Mouse (Mus musculus) lung, embryonic 15.5 days (tissue): Measurements from ENCODE around the gene Bend3. TPM values are rescaled to one million over a fixed set of nuclear protein-coding genes. Genes with fewer than 3 reads are reported as not detected.
A peak's percentile ranks its signal among the peaks of the same experiment; 100 is the strongest.

Source experiments
- ATAC-seq: fragments of 200-750 bp; cut with Nextera tagmentation; 2 replicates; pipeline ENCODE4 v1.8.0; 2017; ENCODE audit warnings: moderate number of reproducible peaks, borderline replicate concordance; ENCODE audit not compliant: low FRiP score, low TSS enrichment; ENCODE audit errors: extremely low read depth
- H3K27ac ChIP-seq: fragments of 300-500 bp; sonication (generic); 2 replicates; pipeline ENCODE4 v1.5.1; 2015; ENCODE audit warnings: moderate library complexity, mild to moderate bottlenecking, inconsistent platforms
- H3K27me3 ChIP-seq: fragments of 300-500 bp; sonication (generic); 2 replicates; pipeline ENCODE4 v1.6.1; 2015; ENCODE audit warnings: inconsistent platforms
- H3K36me3 ChIP-seq: fragments of 300-500 bp; sonication (generic); 2 replicates; pipeline ENCODE4 v1.6.1; 2015; ENCODE audit warnings: inconsistent platforms
- H3K4me1 ChIP-seq: fragments of 300-500 bp; sonication (generic); 2 replicates; pipeline ENCODE4 v1.6.1; 2015; ENCODE audit warnings: inconsistent platforms
- H3K4me2 ChIP-seq: fragments of 300-500 bp; sonication (generic); 2 replicates; pipeline ENCODE4 v1.6.1; 2015; ENCODE audit warnings: inconsistent platforms, mild to moderate bottlenecking, moderate library complexity
- H3K4me3 ChIP-seq: fragments of 300-500 bp; sonication (generic); 2 replicates; pipeline ENCODE4 v1.5.1; 2015; ENCODE audit warnings: mild to moderate bottlenecking, inconsistent platforms
- H3K9ac ChIP-seq: fragments of 300-500 bp; sonication (generic); 2 replicates; pipeline ENCODE4 v1.6.1; 2015; ENCODE audit warnings: inconsistent platforms
- H3K9me3 ChIP-seq: fragments of 300-500 bp; sonication (generic); 2 replicates; pipeline ENCODE4 v1.6.1; 2016; ENCODE audit warnings: inconsistent platforms
- WGBS: fragments of 180-500 bp; shearing (Covaris S2); methylation state at CpG from one replicate; pipeline ENCODE4 v1.1.7; 2015; 5-methylcytosine and 5-hydroxymethylcytosine counted together
- polyA plus RNA-seq: library from polyadenylated mRNA; unstranded; fragments of >200 nt; fragmentation: Nextera tagmentation; extraction: Ambion mirVana; gene quantifications from 2 replicates; pipeline ENCODE4 v1.2.1, GENCODE M21; 2015

Bend3 gene
- polyA plus RNA-seq, 1 experiment from 2014 or later: 4.3 TPM

DNA sequence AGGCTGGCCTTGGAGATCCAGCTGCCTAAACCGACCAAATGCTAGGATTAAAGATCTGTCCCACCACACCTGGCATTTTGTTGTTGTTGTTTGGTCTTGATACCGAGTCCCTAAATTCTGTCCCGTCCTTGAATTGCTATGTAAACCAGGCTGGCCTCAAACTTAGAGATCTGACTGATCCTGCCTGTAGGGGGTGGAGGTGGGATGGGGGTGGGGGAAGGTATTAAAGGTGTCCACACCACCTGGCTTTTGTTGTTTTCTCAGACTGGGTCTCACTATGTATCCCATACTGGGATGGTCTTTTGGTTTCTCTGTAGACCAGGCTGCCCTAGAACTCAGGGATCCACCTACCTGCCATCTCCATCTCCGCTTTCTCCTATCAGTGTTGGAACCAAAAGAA, 2.5 kb downstream of the Bend3 start:
- no peaks in the 10 kb centered on the region for H3K27me3 ChIP-seq
- H3K9me3 ChIP-seq: no peaks in the 10 kb centered on the region
- 35% methylated on average over 4 of the region's 4 CpGs for WGBS
- no peak overlapping the region for H3K4me2 ChIP-seq
- H3K4me1 ChIP-seq: peaks cover 38% of the 10 kb centered on the region
- ATAC-seq: no peak
- no peaks in the 10 kb centered on the region for H3K36me3 ChIP-seq
- no peak overlapping the region for H3K4me3 ChIP-seq
- H3K27ac ChIP-seq: no peak overlapping the region
- no peak overlapping the region for H3K9ac ChIP-seq

DNA sequence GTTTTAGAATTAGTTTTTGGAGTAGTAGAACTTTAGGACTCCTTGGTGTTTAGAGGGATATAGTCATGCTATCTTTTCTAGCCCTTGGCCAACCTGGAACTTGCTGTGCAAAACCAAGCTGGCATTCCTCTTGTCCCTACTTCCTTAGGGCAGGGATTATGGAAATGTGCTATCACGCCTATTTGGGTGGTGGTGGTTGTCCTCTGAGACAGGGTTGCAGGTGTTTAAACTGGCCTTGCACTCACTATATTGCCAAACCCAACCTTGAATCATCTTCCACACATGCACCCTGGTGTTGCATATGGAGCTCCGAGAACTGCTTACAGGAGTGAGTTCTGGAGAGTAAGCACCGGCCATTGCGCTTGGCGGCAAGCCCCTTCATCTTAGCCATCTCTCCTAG, 3.4 kb downstream of the Bend3 start:
- Histone ChIP-seq H3K27ac (no peak overlapping the region), H3K27me3 (no peaks in the 10 kb centered on the region), H3K4me3 (no peak overlapping the region), H3K9ac (no peak overlapping the region), H3K4me1 (peaks cover 37% of the 10 kb centered on the region), H3K9me3 (no peaks in the 10 kb centered on the region), H3K4me2 (no peak overlapping the region), H3K36me3 (no peaks in the 10 kb centered on the region)
- WGBS: 88% methylated on average over 5 of the region's 5 CpGs
- ATAC-seq: no peak

DNA sequence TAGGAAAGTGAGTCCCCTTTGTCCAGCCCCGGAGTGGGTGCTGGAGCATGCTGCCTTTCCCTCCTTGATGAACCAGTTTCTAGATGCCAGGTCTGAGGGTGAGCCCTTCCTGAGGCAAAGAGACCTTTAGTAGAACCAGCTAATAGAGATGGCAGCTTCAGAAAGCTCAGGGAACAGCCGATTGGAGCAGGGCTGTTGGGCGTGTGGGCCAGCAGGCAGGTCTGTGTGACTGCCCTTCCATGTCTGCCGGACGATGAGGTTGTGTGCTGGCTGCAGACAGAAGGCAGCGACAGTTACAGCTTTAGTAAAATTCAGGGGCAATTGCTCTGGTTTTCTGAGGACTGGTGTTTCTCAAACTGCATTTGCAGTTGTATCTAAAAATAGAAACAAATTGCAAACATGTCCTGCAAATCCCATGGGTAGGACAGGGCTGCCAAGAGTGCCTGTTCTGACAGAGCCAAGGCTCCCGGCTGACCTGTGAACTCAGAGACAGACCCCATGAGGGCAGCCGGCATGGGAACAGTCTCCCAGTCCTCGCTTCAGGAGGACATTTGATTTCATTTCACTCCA, 4.9 kb downstream of the Bend3 start:
- H3K36me3 ChIP-seq: no peaks in the 10 kb centered on the region
- no peak overlapping the region for H3K4me3 ChIP-seq
- no peaks in the 10 kb centered on the region for H3K27me3 ChIP-seq
- H3K27ac ChIP-seq: peak overlapping the region; percentile 59
- peaks cover 28% of the 10 kb centered on the region for H3K4me1 ChIP-seq
- H3K9me3 ChIP-seq: no peaks in the 10 kb centered on the region
- peak overlapping the region; percentile 39 for H3K4me2 ChIP-seq
- WGBS: 19% methylated on average over 9 of the region's 9 CpGs
- peak overlapping the region; percentile 20; the same call in 1 of the 2 replicates for H3K9ac ChIP-seq
- no peak for ATAC-seq

DNA sequence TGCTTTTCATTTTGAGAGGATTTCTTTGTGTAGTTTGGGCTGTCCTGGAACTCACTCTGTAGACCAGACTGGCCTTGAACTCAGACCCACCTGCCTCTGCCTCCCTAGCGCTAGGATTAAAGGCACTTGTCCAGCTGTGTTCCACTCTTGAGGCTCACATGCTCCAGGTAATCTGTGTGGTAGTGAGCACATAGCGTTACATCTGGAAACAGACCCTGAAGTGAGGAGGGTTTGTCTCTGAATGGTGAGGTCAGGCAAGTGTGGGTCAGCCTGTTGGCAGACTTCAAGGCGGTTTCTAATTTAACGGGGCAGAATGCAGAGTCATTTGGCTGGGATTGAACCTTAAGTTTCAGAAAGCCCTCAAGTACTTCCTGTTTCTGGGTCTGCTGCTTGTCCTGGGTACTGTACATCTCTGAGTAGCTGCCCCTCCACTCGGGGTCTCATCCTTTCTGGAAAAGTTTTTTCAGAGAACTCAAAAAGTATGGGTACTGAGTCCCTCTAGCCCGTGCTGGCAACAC, 7.2 kb downstream of the Bend3 start:
- ATAC-seq: no peak
- H3K4me3 ChIP-seq: no peak overlapping the region
- no peak overlapping the region for H3K27ac ChIP-seq
- H3K9ac ChIP-seq: no peak overlapping the region
- 83% methylated on average over 6 of the region's 6 CpGs for WGBS
- no peaks in the 10 kb centered on the region for H3K27me3 ChIP-seq
- H3K9me3 ChIP-seq: no peaks in the 10 kb centered on the region
- no peak overlapping the region for H3K4me2 ChIP-seq
- no peaks in the 10 kb centered on the region for H3K36me3 ChIP-seq
- H3K4me1 ChIP-seq: peaks cover 26% of the 10 kb centered on the region

DNA sequence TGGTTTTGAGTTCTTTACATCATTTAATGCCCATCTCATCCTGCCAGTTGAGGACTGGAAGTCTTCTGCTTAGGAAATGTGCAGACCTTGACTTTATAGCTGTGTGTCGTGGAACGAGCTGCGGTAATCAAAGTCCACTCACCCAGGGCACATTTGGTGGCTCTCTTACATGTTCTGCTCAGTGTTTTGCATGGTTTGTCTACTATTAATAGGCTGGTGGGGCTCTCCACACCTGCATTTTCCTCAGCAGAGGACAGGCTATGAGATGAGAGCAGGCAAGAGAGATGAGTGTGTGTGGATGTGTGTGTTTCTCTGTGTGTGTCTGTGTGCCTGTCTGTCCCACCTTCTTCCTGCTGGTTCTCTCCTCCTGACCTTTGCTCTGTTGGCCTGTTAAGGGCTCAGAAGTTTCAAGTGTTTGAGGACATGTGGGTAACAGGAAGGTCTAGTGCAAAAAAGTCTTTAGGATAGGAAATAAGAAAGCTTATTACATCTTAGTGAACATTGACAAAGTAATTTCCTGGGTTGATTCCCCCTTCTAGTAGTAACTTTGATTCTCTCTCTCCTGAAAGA, 8.9 kb downstream of the Bend3 start:
- no peaks in the 10 kb centered on the region for H3K27me3 ChIP-seq
- ATAC-seq: no peak
- no peaks in the 10 kb centered on the region for H3K36me3 ChIP-seq
- H3K27ac ChIP-seq: no peak overlapping the region
- no peaks in the 10 kb centered on the region for H3K9me3 ChIP-seq
- WGBS: 85% methylated on average over 3 of the region's 3 CpGs
- H3K9ac ChIP-seq: no peak overlapping the region
- peaks cover 18% of the 10 kb centered on the region for H3K4me1 ChIP-seq
- no peak overlapping the region for H3K4me2 ChIP-seq
- H3K4me3 ChIP-seq: no peak overlapping the region

DNA sequence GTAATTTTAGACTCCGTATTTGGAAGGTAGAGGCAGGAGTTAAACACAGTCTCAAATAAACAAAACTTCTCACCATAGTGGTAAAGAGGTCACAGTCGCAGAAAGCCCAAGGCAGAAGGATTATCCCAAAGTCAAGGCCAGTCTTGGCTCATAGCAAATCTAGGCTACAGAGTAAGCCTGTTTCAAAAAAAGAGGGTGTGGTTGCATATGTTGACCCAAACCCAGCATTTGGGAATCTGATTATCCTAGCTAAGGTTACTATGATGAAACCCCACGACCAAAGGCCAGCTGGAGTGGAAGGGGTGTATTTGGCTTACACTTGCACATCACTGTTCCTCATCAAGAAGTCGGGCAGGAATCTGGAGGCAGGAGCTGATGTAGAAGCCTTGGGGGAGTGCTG, 9.6 kb downstream of the Bend3 start:
- no peak for ATAC-seq

DNA sequence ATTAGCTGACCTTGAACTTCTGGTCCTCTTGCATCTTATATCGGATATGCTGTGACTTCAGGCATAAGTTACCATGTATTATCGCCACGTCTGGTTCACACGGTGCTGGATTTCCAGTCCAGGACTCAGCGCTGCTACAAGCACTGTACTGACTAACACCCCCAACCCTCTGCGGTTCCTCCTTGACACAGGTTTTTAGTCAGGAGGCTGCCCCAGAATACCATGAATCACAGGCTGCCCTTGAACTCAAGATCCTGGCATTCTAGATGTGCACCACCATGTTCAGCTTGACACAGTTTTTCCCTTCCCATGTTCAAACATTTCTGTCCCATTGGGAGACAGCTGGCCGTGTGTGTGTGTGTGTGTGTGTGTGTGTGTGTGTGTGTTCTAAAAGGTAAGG, 10.5 kb downstream of the Bend3 start:
- H3K36me3 ChIP-seq: no peaks in the 10 kb centered on the region
- no peak overlapping the region for H3K9ac ChIP-seq
- no peaks in the 10 kb centered on the region for H3K9me3 ChIP-seq
- H3K4me3 ChIP-seq: no peak overlapping the region
- no peak for ATAC-seq
- 0 out of 2 replicates have a peak, but pooled peaks cover 5% of the 10 kb centered on the region for H3K4me1 ChIP-seq
- H3K27me3 ChIP-seq: no peaks in the 10 kb centered on the region
- 77% methylated on average over 7 of the region's 7 CpGs for WGBS
- no peak overlapping the region for H3K4me2 ChIP-seq
- no peak overlapping the region for H3K27ac ChIP-seq

More for the DNA sequence above, 9.6 kb downstream of the Bend3 start:
- Histone ChIP-seq H3K9me3 (no peaks in the 10 kb centered on the region), H3K9ac (no peak overlapping the region), H3K4me3 (no peak overlapping the region), H3K4me1 (peaks cover 11% of the 10 kb centered on the region), H3K36me3 (no peaks in the 10 kb centered on the region), H3K27me3 (no peaks in the 10 kb centered on the region), H3K4me2 (no peak overlapping the region), H3K27ac (no peak overlapping the region)
- WGBS: 66% methylated on average over 4 of the region's 4 CpGs

DNA sequence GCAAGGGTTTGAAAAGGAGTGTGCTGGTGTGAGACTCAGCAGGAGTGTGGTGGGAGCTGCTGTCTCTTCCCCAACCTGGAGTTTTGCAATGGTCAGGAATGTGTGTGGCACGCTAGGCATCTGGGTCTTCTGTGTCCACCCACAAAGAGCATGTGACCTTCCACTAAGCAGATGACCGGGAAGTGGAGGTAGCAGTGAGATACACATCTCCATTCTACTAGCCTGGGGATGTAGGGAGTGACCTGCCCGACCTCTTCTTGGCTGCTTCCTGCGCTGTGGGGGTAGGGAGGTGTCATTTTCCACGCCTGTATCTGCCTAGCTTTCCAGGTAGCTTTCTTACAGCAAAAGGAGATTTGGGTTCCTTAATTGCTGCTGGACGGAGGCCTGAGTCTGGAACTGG, 10.9 kb downstream of the Bend3 start:
- Histone ChIP-seq H3K9ac (no peak overlapping the region), H3K4me3 (no peak overlapping the region), H3K36me3 (no peaks in the 10 kb centered on the region), H3K4me1 (0 out of 2 replicates have a peak, but pooled peaks cover 5% of the 10 kb centered on the region), H3K27me3 (no peaks in the 10 kb centered on the region), H3K9me3 (no peaks in the 10 kb centered on the region), H3K4me2 (no peak overlapping the region), H3K27ac (0 out of 2 replicates have a peak overlapping the region, but pooled peaks have one; percentile 4)
- ATAC-seq: no peak
- WGBS: 32% methylated on average over 6 of the region's 6 CpGs

DNA sequence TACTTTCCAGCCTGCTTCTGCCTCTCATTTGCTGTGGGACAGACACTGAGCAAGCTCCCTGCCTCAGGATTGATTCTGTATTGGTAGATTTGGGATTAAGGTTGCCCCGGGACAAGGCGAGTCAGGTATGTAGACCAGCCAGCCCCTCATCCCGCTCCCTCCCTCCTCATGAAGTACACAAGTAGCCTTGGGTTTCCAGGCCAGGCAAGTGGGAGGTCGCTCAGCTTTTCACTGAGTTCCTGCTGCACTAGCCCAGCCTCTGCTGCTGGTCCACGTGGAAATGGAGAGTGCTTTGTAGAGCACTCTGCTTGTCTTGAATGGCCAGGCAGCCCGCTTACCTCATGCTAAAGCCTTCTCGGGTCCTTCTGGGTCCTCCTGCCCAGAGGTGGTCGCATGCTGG, 11.4 kb downstream of the Bend3 start:
- no peaks in the 10 kb centered on the region for H3K36me3 ChIP-seq
- H3K27me3 ChIP-seq: no peaks in the 10 kb centered on the region
- 0 out of 2 replicates have a peak overlapping the region, but pooled peaks have one; percentile 4 for H3K27ac ChIP-seq
- 0 out of 2 replicates have a peak, but pooled peaks cover 5% of the 10 kb centered on the region for H3K4me1 ChIP-seq
- no peak overlapping the region for H3K4me3 ChIP-seq
- no peak overlapping the region for H3K9ac ChIP-seq
- no peaks in the 10 kb centered on the region for H3K9me3 ChIP-seq
- H3K4me2 ChIP-seq: no peak overlapping the region
- ATAC-seq: no peak
- WGBS: 60% methylated on average over 8 of the region's 8 CpGs

DNA sequence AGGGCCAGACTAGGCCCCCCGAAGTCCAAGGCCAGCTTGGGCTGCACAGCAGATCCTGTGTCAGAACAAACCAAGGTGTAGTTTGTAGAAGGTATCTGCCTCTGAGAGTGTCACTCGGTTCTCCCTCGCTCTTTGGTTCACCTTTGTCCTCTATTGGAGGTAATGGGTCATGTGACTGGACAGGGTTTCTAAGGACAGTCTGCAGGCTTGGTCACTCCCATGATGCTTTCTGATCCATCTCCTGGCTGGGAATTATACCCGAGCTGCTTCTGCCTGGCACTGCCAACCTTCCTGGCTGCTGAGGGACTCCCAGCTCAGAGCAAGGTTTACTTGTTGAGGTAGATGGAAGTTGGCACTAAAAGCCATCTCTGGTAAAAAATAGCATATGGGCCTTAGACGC, 12.2 kb downstream of the Bend3 start:
- Histone ChIP-seq H3K27ac (no peak overlapping the region), H3K4me2 (no peak overlapping the region), H3K9me3 (no peaks in the 10 kb centered on the region), H3K4me3 (no peak overlapping the region), H3K4me1 (0 out of 2 replicates have a peak, but pooled peaks cover 5% of the 10 kb centered on the region), H3K9ac (no peak overlapping the region), H3K36me3 (peaks cover 6% of the 10 kb centered on the region), H3K27me3 (no peaks in the 10 kb centered on the region)
- 68% methylated on average over 5 of the region's 5 CpGs for WGBS
- no peak for ATAC-seq

DNA sequence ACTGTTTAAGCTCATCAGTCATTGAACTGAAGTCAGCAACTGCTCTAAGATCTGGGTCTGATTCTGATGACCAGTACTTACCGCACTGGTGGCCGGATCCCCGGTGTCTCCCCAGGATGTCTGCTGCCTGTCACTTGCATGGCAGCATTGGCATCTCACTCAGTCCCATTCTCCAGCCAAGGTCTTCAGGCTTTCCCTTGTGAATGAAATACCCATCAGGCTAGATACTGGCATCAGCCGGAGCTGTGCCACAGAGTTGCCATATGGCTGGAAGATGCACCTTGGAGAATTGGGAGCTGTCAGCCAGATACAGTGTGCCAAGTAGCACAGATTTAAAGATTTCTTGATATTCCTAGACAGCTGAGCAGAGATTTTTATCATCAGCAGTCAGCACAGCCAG, 24.0 kb downstream of the Bend3 start:
- Histone ChIP-seq H3K4me3 (no peak overlapping the region), H3K36me3 (peaks cover 22% of the 10 kb centered on the region), H3K27ac (no peak overlapping the region), H3K9ac (no peak overlapping the region), H3K4me2 (no peak overlapping the region), H3K9me3 (no peaks in the 10 kb centered on the region), H3K27me3 (no peaks in the 10 kb centered on the region), H3K4me1 (no peaks in the 10 kb centered on the region)
- 92% methylated on average over 4 of the region's 4 CpGs for WGBS
- ATAC-seq: no peak

DNA sequence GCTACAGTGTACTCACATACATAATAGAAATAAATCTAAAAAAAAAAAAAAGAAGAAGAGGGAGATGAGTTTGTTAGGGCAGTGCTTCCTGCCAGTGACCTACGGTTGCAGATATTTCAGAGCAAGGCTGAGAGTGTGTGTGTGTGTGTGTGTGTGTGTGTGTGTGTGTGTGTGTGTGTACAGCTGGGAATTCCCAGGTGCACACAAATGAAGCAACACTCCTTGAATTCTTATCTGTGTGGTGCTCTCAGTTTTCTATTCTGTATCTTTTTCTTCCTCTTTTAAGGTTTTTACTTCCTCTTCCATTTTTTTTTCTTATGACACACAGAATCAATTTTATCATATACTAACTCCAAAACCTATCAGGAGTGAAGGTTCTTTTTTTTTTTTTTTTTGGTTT, 25.7 kb downstream of the Bend3 start:
- WGBS: 60% methylated on average over 1 of the region's 1 CpGs
- Histone ChIP-seq H3K9ac (no peak overlapping the region), H3K27ac (no peak overlapping the region), H3K27me3 (no peaks in the 10 kb centered on the region), H3K4me1 (no peaks in the 10 kb centered on the region), H3K9me3 (no peaks in the 10 kb centered on the region), H3K36me3 (peaks cover 10% of the 10 kb centered on the region), H3K4me2 (no peak overlapping the region), H3K4me3 (no peak overlapping the region)
- no peak for ATAC-seq
